Mouse (Mus musculus) adrenal gland, adult 8-10 months (tissue): Measurements from ENCODE around the gene Tgfbr1. TPM values are rescaled to one million over a fixed set of nuclear protein-coding genes. Genes with fewer than 3 reads are reported as not detected.

Experiments
- DNase-seq: peaks from one replicate; pipeline ENCODE4 v3.0.0; 2022
- total RNA-seq, 4 experiments: library from RNA; stranded (reverse); gene quantifications; 2 replicates each; pipeline ENCODE4 v1.2.4; 2022

Tgfbr1 gene
- total RNA-seq, 4 experiments from 2014 or later = 37.6 to 47.1 (median 42.3) TPM

GRCm38 (mm10) chr4:47422946-47423345 is 69.9 kb downstream of the Tgfbr1 start:
- DNase-seq = no peak

- no peak for DNase-seq
Observed at GRCm38 (mm10) chr4:47424376-47424775, 71.4 kb downstream of the Tgfbr1 start.

- DNase-seq = no peak
Observed at GRCm38 (mm10) chr4:47425247-47425830, 72.3 kb downstream of the Tgfbr1 start.

GRCm38 (mm10) chr4:47427606-47428005 is 74.6 kb downstream of the Tgfbr1 start:
- DNase-seq = no peak

GRCm38 (mm10) chr4:47430557-47430956 is 77.5 kb downstream of the Tgfbr1 start:
- DNase-seq = no peak

GRCm38 (mm10) chr4:47431081-47431480 is 78.1 kb downstream of the Tgfbr1 start:
- DNase-seq = no peak

GRCm38 (mm10) chr4:47432766-47433165 is 79.7 kb downstream of the Tgfbr1 start:
- no peak for DNase-seq

GRCm38 (mm10) chr4:47435131-47435530 is 82.1 kb downstream of the Tgfbr1 start:
- DNase-seq = no peak

- no peak for DNase-seq
Observed at GRCm38 (mm10) chr4:47435566-47436360, 82.7 kb downstream of the Tgfbr1 start.

- peak; percentile 70 for DNase-seq
Observed at GRCm38 (mm10) chr4:47437365-47438340, 84.6 kb downstream of the Tgfbr1 start.

GRCm38 (mm10) chr4:47438956-47439355 is 85.9 kb downstream of the Tgfbr1 start:
- DNase-seq = no peak

- DNase-seq = peak; percentile 44
Observed at GRCm38 (mm10) chr4:47440951-47441350, 87.9 kb downstream of the Tgfbr1 start.

- DNase-seq = no peak
Observed at GRCm38 (mm10) chr4:47448526-47448925, 95.5 kb downstream of the Tgfbr1 start.

GRCm38 (mm10) chr4:47449116-47449515 is 96.1 kb downstream of the Tgfbr1 start:
- no peak for DNase-seq

- DNase-seq = no peak
Observed at GRCm38 (mm10) chr4:47449586-47450522, 96.8 kb downstream of the Tgfbr1 start.

Other genes with a start within 250 kb of the Tgfbr1 start
- 10 to 100 TPM in 3 of 4 experiments, 1 to 10 TPM in 1; 8.0 to 93.5 (median 30.0) TPM for gene Col15a1, start 145.1 kb upstream of the Tgfbr1 start, total RNA-seq
- gene Alg2, start 121.1 kb downstream of the Tgfbr1 start, total RNA-seq = 100 to 1,000 TPM; 173 to 205 (median 178) TPM
- gene Sec61b, start 121.4 kb downstream of the Tgfbr1 start, total RNA-seq = 100 to 1,000 TPM; 241 to 307 (median 254) TPM